Mouse (Mus musculus) heart, embryonic 14.5 days (tissue): Measurements from ENCODE around the gene Ager. TPM values are rescaled to one million over a fixed set of nuclear protein-coding genes. Genes with fewer than 3 reads are reported as not detected.

Source experiments
- ATAC-seq: fragments of 200-750 bp; cut with Nextera tagmentation; 2 replicates; pipeline ENCODE4 v1.8.0; 2017; ENCODE audit warnings: low read depth, moderate TSS enrichment; ENCODE audit not compliant: insufficient number of reproducible peaks, insufficient read depth, low FRiP score
- H3K27ac ChIP-seq, 2 experiments: fragments of 200-500 bp in 1 of 2; fragments of 300-500 bp in 1 of 2; sonication (generic) in 1 of 2; replicated peaks in 1 of 2; 2 replicates each; pipeline ENCODE4 v1.5.1; 2012 to 2014; ENCODE audit warnings: low read depth in 2 of 2, low read length in 2 of 2, control low read depth in 1 of 2, mild to moderate bottlenecking in 1 of 2, mixed read lengths in 1 of 2; ENCODE audit not compliant: control insufficient read depth in 1 of 2, insufficient read depth in 1 of 2
- H3K27me3 ChIP-seq: fragments of 300-500 bp; sonication (generic); 2 replicates; pipeline ENCODE4 v1.6.1; 2014; ENCODE audit warnings: mild to moderate bottlenecking, low read length, control low read depth; ENCODE audit not compliant: control insufficient read depth, insufficient read depth
- H3K36me3 ChIP-seq: fragments of 300-500 bp; sonication (generic); 2 replicates; pipeline ENCODE4 v1.6.1; 2014; ENCODE audit warnings: mild to moderate bottlenecking, control low read depth, low read length, mixed read lengths; ENCODE audit not compliant: control insufficient read depth, insufficient read depth
- H3K4me1 ChIP-seq, 2 experiments: fragments of 200-500 bp in 1 of 2; fragments of 300-500 bp in 1 of 2; sonication (generic) in 1 of 2; 2 replicates each; pipeline ENCODE4 v1.6.1; 2012 to 2014; ENCODE audit warnings: low read length in 2 of 2, control low read depth in 1 of 2, mixed read lengths in 1 of 2; ENCODE audit not compliant: control insufficient read depth in 2 of 2, insufficient read depth in 2 of 2
- H3K4me2 ChIP-seq: fragments of 300-500 bp; sonication (generic); 2 replicates; pipeline ENCODE4 v1.6.1; 2014; ENCODE audit warnings: mild to moderate bottlenecking, low read length
- H3K4me3 ChIP-seq, 2 experiments: fragments of 200-500 bp in 1 of 2; fragments of 300-500 bp in 1 of 2; sonication (generic) in 1 of 2; 2 replicates each; pipeline ENCODE4 v1.5.1; 2012 to 2014; ENCODE audit warnings: low read length in 2 of 2, mild to moderate bottlenecking in 2 of 2, control low read depth in 1 of 2, low read depth in 1 of 2, moderate library complexity in 1 of 2; ENCODE audit not compliant: control insufficient read depth in 1 of 2, insufficient read depth in 1 of 2
- H3K9ac ChIP-seq: fragments of 300-500 bp; sonication (generic); 2 replicates; pipeline ENCODE4 v1.6.1; 2014; ENCODE audit warnings: mild to moderate bottlenecking, low read length
- H3K9me3 ChIP-seq: fragments of 300-500 bp; sonication (generic); 2 replicates; pipeline ENCODE4 v1.6.1; 2016; ENCODE audit warnings: low read length, control low read depth; ENCODE audit not compliant: control insufficient read depth
- WGBS: fragments of 180-500 bp; shearing (Covaris S2); extraction: QIAGEN DNeasy Blood & Tissue Kit; methylation state at CpG from one replicate; pipeline ENCODE4 v1.1.7; 2014; 5-methylcytosine and 5-hydroxymethylcytosine counted together
- polyA plus RNA-seq: library from polyadenylated mRNA; unstranded; fragments of >200 nt; fragmentation: Nextera tagmentation; extraction: Ambion mirVana; gene quantifications from 2 replicates; pipeline ENCODE4 v1.2.1, GENCODE M21; 2014

Gene Ager
- polyA plus RNA-seq, 1 experiment from 2014 or later = 1.2 TPM

GRCm38 (mm10) chr17:34644608-34645007, 46.9 kb downstream of the Ager start, which contains the start of gene Fkbpl:
Gene Fkbpl (plus strand): TSS chr17:34644764.
- Histone ChIP-seq H3K9me3 (no peaks in the 10 kb centered on the region), H3K9ac (peak within 1 kb of the TSS; percentile 80), H3K4me1 (peaks cover 10 to 31% of the 10 kb centered on the region in 2 experiments), H3K4me2 (peak within 1 kb of the TSS; percentile 69), H3K27ac (peak within 1 kb of the TSS; percentile 67 to 69), H3K36me3 (peaks cover 9% of the 10 kb centered on the region), H3K27me3 (no peaks in the 10 kb centered on the region), H3K4me3 (peak within 1 kb of the TSS; percentile 60 to 75)
- ATAC-seq = peak; percentile 73
- WGBS = 2% methylated on average over 16 of the region's 16 CpGs

GRCm38 (mm10) chr17:34645256-34645829, 47.7 kb downstream of the Ager start:
- Histone ChIP-seq H3K27ac (peak overlapping the region in 1 of 2 experiments; percentile 69; a peak in 2 of 4 replicates), H3K27me3 (no peaks in the 10 kb centered on the region), H3K9ac (peak overlapping the region; percentile 80), H3K4me1 (peaks cover 10 to 31% of the 10 kb centered on the region in 2 experiments), H3K9me3 (no peaks in the 10 kb centered on the region), H3K36me3 (peaks cover 16% of the 10 kb centered on the region), H3K4me2 (peak overlapping the region; percentile 69), H3K4me3 (peak overlapping the region; percentile 60 to 75)
- 35% methylated on average over 10 of the region's 10 CpGs for WGBS
- no peak for ATAC-seq

DNA sequence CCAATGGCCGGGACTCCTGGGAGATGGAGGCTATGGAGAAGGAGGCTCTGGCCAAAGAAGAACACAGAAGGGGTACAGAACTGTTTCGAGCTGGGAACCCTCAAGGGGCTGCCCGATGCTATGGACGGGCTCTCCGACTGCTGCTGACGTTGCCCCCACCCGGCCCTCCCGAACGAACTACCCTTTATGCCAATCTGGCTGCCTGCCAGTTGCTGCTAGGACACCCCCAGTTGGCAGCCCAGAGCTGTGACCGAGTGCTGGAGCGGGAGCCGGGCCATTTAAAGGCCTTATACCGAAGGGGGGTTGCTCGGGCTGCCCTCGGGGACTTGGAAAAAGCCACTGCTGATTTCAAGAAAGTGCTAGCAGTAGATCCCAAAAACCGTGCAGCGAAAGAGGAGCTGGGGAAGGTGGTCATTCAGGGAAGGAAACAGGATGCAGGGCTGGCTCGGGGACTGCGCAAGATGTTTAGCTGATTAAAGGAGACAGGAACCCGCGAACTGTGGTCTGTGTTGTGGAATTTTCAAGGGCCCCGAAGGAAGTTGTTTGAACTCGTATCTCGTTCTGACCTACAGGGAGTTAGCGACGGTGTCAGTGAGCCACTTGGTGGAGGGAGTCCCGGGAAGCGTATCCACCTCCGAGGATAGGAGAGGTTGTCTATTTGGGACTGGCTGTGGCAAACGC, 48.3 kb downstream of the Ager start:
- no peak overlapping the region; a peak in 1 of 4 replicates for H3K4me3 ChIP-seq
- no peak for ATAC-seq
- 83% methylated on average over 30 of the region's 30 CpGs for WGBS

GRCm38 (mm10) chr17:34646906-34647787, 49.5 kb downstream of the Ager start, which contains the start of gene Atf6b:
Gene Atf6b (plus strand): TSS chr17:34647146.
- H3K36me3 ChIP-seq = peaks cover 33% of the 10 kb centered on the region
- H3K4me1 ChIP-seq = peaks cover 9 to 25% of the 10 kb centered on the region in 2 experiments
- H3K9ac ChIP-seq = peak within 1 kb of the TSS; percentile 88
- WGBS = under 1% methylated on average over 66 of the region's 66 CpGs
- ATAC-seq = peak; percentile 95
- H3K27me3 ChIP-seq = no peaks in the 10 kb centered on the region
- peak within 1 kb of the TSS; percentile 67 to 94 for H3K4me3 ChIP-seq
- H3K4me2 ChIP-seq = peak within 1 kb of the TSS; percentile 85
- H3K27ac ChIP-seq = peak within 1 kb of the TSS in 1 of 2 experiments; percentile 58; a peak in 1 of 4 replicates
- no peaks in the 10 kb centered on the region for H3K9me3 ChIP-seq

More for the DNA sequence above, 48.3 kb downstream of the Ager start:
- Histone ChIP-seq H3K27me3 (no peaks in the 10 kb centered on the region), H3K36me3 (peaks cover 23% of the 10 kb centered on the region), H3K4me2 (peak overlapping the region; percentile 69), H3K27ac (no peak overlapping the region), H3K4me1 (peaks cover 10 to 26% of the 10 kb centered on the region in 2 experiments), H3K9ac (no peak overlapping the region), H3K9me3 (no peaks in the 10 kb centered on the region)

DNA sequence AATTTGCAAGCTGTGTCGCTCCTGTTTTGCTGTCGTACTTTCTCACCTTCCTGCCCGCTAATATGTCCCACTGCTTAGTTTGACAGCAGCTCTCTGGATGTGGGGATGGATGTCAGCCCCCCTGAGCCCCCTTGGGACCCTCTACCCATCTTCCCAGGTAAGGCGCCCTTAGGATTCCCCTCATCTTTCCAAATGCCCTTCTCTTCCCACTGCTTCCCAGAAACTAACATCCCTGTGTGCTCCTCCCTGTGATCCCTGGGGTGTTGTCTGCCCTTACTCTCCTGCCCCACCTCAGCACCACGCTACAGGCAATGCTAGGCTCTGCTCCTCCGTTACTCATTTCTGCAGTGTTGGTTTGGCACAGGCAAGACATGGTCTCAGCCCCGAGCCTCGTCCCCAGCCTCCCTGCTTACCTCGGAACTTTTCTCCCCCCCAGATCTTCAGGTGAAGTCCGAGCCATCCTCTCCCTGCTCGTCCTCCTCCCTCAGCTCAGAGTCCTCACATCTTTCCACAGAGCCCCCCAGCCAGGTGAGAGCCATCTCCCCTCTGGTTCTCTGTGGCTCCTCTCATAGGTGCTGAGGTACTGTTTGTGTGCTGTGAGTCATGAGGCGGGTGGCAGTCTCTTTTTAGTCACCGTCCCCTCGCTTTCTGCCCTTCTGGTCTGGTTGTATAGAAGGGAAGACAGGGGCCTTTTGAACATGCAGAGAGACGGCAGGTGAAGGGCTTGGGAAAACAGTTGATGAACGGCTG, 50.7 kb downstream of the Ager start:
- H3K27me3 ChIP-seq = no peaks in the 10 kb centered on the region
- H3K4me3 ChIP-seq = no peak overlapping the region
- H3K4me1 ChIP-seq = peaks cover 9 to 25% of the 10 kb centered on the region in 2 experiments
- H3K4me2 ChIP-seq = peak overlapping the region; percentile 85
- H3K27ac ChIP-seq = no peak overlapping the region
- ATAC-seq = no peak
- H3K9ac ChIP-seq = peak overlapping the region; percentile 88
- peaks cover 45% of the 10 kb centered on the region for H3K36me3 ChIP-seq
- no peaks in the 10 kb centered on the region for H3K9me3 ChIP-seq
- WGBS = 84% methylated on average over 16 of the region's 16 CpGs

DNA sequence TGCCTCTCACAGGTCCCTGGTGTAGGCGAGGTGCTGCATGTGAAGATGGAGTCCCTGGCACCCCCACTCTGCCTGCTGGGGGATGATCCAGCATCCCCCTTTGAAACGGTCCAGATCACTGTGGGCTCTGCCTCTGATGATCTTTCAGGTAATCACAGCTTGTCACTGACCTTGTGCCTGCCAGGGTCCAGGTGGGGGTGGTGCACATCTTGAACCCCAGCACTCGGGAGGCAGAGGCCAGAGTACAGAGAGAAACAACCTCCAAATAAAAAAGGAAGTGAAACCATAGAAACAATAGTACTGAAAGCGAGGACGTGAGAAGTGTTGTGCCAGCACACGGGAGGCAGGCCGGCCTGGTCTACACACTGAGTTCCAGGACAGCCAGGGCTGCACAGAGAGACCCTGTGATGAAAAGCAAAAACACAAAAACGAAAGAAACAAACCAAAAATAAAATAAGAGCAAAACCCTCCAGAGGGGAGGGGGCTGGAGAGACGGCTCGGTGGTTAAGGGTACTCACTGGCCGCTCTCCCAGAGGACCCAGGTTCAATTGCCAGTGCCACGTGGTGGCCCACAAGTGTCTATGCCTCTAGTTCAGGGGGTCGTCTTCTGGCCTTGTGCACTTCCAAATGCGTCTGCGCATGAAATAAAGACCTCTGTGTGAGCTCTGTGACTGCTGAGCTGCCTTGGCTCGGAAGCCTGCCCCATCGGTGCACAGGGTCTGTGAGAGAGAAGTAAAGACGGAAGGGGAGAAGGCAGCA, 51.6 kb downstream of the Ager start:
- H3K27ac ChIP-seq = no peak overlapping the region
- H3K9me3 ChIP-seq = no peaks in the 10 kb centered on the region
- no peaks in the 10 kb centered on the region for H3K27me3 ChIP-seq
- H3K4me3 ChIP-seq = no peak overlapping the region
- no peak for ATAC-seq
- WGBS = 86% methylated on average over 18 of the region's 18 CpGs
- H3K36me3 ChIP-seq = peaks cover 53% of the 10 kb centered on the region
- H3K9ac ChIP-seq = no peak overlapping the region
- no peak overlapping the region for H3K4me2 ChIP-seq
- peaks cover 9 to 26% of the 10 kb centered on the region in 2 experiments for H3K4me1 ChIP-seq
